Mouse (Mus musculus) thymus, postnatal 4 days (tissue): ENCODE measurements around the gene Rpusd4.

Experiments
- DNase-seq: peaks from one replicate; pipeline ENCODE4 v3.0.0; 2021

The Rpusd4 gene

DNA sequence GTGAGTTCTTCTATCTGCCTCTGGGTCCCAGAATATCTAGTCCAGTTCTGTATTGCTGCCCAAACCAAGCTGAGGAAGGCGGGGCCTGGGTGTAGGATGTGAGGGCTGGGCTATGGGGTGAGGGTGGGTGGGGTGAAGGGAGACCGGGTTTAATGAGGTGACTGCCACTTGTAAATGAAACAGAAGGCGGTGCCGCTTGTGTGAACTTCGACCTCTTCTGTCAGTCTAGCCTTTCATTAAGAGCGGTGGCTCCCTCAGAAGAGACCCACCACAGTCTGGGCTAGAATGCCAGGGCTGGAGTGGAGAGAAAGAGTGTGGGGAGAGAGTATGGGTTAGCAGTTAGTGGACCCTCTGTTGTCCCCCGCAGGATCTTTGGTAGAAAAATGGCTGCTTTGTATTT lies 22.3 kb downstream of the Rpusd4 start:
- no peak for DNase-seq

DNA sequence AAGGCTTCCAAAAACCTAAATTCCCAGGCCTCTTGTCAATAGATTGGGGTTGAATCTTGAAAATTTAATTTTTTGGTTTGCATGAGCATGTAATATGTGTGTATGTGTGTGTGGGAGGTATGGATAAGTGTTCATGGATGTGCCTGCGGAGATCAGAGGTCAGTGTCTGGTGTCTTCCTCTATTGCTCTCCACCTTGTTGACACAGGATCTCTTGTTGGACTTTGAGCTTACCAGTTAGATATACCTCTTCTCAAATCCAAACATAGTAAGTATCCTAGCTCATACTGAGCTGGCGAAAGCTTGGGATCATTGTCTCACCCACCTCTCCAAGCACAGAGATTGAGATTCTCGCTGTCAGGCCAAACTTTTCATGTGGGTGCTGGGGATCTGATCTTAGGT lies 22.8 kb downstream of the Rpusd4 start:
- no peak for DNase-seq

DNA sequence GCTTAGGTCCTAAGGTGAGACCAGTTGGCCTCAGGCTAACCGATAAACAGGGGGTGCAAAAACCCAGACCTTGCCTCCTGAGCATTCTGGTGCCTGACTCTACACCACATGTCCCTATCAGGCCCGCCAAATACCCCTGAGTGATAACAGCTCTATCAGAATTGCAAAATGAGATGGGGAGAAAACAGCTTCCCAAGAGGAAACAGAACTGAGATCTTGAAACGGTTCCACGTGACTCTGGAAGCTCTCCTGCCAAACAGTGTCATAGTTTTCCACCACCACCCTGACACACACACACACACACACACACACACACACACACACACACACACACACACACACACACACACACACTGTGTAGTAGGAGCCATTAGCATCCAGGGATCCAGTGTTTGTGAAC lies 23.3 kb downstream of the Rpusd4 start:
- no peak for DNase-seq

DNA sequence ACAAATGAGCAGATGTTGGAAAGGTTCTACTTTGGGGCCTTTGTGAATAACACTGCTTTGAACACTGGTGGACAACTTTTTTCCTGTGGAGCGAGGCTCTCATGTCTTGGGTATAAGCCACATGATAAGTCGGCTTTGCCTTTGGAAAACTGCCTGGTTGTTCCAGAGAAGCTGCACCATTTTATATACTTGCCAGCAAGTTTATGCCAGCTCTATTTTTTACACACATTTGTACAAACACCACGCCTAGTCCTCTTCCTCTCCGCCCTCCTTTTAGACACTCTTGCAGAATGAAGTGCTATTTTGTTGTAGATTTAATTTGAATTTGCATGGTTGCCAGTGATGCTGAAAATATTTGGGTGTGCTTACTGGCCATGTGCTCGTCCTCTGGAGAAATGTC lies 25.8 kb downstream of the Rpusd4 start:
- DNase-seq = no peak

DNA sequence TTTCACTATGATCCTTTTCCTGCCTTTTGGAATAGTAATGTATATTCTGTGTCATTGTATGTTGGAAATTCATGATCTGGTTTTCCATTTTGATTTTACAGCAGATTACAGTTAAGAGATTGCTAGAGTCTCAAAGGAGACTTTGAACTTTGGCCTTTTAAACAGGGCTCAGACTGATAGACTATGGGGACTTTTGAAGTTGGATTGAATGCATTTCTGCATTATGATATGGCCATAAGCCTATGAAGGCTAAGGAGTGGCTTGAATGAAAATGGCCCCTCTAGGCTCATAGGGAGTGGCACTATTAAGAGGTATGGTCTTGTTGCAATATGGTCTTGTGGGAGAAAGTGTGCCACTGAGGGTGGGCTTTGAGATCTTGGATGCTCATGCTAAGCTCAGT lies 30.1 kb downstream of the Rpusd4 start:
- no peak for DNase-seq

DNA sequence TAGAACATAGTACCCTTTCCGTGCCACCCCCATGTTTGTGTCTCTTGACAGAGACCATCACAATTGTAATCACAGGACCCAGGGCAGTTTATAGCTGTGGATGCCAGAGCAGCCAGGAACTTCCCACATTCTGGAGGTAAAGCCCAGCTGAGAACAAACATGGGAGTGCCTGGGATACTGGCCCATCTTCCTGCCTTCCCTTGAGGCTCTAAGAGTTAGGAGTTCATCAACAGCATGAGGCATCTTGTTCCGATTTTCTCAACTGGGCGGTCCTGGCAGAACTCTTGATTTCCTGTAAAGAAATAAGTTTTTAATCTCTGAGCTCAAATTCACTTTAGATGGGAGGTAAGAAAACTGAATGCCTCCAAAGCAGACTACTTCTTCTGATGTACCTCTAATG lies 34.5 kb downstream of the Rpusd4 start:
- DNase-seq = no peak

DNA sequence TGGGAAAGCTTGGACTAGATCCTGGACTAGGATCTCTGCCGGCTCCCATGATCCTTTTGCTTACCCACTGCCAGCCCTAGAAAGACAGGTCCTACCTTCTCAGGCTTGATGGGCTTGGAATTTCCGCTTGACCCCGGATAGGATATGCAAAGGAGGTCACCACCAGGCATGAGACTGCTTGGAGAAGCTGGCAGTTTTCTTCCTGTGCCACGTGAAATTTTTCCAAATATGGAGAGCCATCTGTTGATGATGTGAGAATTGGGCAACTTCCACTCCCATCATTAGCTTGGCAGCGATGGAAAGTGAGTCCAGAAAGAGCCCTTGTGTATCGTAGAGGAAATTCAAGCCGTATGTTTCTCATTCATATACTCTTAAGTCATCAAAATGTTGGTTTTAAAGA lies 39.8 kb downstream of the Rpusd4 start:
- no peak for DNase-seq

DNA sequence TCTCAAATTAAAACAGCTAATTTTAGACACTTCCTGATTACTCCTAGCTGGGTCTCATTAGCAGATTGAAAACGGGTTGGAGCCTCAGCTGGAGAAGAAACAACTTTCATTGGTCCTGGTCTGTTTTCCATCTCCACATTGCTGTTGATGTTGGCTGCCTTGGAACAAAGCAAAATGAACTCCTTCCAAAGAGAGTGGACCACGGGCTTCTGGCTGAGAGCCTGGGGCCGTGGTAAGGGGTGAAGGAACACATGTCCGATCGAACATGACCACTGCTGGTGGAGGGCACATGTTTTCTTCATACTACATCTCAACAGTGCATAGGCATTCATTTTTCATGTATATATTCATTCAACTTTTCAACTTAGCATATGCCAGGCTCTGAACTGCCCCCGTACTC lies 42.7 kb downstream of the Rpusd4 start:
- DNase-seq = no peak

DNA sequence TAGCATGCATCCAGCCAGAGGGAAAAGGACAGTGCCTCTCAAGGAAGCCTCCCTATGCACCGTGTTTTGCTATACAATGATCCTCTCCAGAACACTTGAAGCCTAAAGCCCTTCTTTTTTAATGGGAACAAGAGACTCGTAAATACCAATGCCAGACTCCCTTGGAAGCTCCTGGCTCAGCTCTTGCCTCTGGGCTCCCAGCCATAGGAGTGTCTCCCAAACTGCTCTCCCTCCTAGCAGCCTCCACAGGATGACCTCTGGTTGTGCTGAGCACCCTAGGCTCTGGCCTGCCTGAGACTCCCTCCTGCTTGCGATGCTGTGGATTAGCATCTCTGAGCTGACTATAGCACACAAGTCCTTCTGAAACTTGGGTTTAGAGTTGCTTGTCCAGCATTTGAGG lies 44.9 kb downstream of the Rpusd4 start:
- DNase-seq = no peak

DNA sequence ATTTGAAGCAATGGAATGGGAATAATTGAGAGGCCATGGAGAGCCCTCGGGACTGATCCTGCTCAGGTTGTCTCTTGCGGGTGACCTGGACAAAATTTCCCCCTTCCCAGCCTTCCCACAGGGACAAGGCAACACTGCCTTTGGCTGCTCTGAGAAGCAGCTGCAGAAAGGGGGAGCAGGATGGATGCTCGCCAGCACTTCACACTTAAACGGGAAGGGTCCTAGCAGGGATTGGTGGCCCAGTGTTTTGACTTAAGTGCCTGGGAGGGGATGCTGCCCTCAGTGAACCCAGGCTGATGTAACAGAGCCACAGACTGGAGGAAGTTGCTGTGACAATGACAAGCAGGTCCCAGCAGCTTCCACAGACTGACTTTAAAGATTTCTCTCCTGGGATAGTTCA lies 45.9 kb downstream of the Rpusd4 start:
- no peak for DNase-seq

DNA sequence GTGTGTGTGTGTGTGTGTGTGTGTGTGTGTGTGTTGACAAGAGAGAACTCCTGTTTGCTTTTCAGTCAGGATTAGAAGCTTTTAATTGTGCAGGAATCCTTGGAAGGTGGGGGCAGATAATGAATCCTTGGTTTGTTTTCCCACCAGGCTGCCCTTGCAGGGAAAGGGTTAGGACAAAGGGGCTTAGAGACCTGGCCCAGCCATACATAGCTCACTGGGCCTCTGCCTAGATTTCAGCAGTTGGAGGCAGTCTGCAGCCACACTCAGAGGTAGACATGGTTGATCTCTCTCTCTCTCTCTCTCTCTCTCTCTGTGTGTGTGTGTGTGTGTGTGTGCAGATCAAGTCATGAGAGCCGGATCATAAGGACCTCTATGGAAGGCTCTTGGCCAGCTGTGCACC lies 46.6 kb downstream of the Rpusd4 start:
- no peak for DNase-seq

DNA sequence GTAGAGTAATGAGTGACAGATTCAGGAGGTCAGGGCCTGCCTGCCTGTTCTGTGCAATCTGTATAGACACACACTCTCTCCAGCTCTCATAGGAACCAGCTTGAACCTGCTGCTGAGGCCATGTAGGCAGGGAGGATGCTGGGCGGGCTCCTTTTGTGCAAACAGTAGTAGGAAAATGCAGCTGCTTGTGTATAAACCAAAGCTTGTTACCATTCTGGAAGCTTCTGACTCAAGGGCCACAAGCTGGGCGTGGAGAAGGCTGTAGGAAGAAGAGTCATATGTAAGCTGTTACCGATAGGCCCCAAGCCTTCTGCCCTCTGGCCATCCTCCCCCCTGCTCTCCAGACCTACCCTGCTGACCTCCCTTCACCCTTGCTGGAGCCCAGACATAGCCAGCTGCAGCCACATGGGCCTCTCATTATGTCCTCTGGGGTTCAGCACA lies 49.1 kb downstream of the Rpusd4 start:
- no peak for DNase-seq

DNA sequence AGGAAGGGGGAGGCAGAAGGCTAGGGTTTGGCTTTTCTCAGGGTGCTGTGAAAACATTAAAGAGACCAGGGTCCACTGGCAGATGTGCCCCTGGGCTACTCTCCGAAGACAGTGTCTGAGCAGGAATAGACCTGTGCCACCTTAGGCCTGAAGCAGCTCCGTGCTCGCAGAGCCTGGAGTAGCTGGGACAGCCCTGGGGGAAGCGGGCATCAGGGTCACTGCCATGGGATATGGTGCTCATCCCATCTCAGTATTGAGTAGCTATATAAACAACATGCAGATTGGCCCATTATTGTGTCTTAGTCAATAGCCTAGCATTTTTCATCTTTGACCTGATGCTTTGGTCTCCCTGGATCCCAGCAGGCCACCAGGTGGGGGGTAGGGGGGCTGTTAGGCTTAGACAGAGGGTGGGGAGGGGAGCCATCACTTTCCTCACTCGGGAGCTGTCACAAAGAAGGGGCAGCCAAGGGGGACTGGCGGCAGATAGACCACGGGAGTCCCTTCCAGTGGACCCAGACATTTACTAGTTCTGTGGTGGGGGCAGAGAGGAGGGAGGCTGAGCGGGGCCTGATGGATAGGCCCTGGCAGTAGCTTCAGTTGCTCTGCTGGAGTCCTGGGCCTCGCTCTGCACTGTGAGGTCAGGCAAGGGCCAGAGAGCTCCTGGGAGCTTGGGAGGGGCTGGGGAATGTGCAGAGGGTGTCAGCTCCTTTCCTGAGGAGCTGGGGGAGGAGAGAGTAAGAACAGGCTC lies 49.7 kb downstream of the Rpusd4 start:
- DNase-seq = no peak

DNA sequence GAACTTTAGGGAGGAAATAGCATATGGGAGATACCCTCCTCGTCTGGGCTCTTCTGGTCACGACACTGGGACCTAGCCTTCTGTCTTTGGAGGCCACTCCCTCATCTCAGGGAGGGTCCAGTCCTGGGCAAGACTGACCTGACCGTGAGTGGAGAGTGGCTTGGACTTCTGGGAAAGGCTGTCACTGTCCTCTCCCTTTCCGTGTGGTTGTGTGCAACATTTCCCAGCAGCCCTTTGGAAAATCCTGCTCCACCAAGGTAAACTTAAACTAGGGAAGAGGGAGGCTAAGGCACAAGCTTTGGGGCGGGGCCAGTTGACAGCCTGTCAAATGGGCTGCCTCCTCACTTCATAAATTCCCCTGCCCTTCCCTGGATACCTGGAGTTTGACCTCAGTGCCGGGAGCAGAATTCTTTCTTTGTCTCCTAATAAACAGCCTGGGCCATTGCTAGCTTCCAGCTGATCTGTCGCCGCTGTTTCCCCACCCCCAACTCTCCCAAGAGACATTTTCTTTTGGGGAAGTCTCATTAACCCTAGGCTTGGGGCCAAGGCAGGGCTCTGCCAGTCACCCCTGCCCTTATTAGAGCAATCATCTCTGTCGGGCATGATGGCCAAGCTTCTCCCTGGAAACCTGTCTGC lies 51.0 kb downstream of the Rpusd4 start:
- DNase-seq = no peak

DNA sequence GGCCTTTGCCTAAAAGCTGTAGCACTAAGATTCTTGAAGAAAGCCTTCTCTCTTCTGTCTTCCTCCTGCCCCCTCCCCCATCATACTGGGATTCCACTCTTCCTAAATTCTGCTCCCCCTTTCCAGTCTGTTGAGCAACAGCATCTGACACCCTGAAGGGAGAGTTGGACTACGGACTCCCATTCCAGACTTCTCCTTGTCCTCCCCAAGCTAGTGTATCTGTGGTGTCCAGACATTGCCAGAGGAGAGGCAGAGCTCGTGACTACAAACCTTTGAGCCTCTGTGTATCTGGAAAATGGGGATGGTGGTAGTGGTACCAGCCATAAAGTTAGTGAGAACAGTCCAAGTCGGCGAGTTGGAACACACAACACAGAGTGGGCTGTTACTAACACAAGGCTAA lies 52.6 kb downstream of the Rpusd4 start:
- no peak for DNase-seq

DNA sequence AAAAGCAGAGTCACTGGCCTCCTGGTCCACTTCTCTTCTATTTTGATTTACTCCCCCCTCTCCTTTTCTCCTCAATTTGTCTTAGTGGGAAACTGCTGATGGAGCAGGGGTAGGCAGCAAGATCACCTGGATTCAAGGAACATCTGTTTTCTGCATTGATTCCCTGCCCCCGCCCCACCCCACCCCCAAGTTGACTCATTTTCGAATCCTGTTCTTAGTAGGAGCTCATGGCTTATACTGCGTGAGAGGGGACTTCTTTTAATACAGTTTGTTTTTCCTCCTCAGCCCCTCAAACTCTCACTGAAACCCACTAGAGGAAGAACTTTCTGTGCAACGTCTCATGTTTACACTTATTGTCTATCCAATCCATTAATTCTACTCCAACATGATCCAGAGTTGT lies 56.3 kb downstream of the Rpusd4 start:
- no peak for DNase-seq

DNA sequence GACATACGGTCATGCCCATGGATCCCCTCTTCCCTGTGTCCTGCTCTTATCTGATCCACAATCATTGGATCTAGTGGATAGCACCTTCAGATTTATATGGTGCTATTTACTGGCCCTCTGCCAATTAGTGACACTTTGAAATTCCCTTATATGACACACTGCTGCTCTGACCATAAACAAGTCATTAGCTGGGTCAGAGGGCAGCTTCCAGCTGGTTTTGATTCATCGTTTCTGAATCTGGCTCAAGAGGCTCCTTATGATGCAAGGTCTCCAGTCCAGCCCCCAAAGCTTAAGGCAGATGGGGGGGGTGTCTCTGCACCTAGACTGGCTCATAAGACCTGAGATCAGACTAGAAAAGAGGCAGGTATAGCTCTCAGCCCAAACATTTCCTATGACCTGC lies 56.9 kb downstream of the Rpusd4 start:
- no peak for DNase-seq

DNA sequence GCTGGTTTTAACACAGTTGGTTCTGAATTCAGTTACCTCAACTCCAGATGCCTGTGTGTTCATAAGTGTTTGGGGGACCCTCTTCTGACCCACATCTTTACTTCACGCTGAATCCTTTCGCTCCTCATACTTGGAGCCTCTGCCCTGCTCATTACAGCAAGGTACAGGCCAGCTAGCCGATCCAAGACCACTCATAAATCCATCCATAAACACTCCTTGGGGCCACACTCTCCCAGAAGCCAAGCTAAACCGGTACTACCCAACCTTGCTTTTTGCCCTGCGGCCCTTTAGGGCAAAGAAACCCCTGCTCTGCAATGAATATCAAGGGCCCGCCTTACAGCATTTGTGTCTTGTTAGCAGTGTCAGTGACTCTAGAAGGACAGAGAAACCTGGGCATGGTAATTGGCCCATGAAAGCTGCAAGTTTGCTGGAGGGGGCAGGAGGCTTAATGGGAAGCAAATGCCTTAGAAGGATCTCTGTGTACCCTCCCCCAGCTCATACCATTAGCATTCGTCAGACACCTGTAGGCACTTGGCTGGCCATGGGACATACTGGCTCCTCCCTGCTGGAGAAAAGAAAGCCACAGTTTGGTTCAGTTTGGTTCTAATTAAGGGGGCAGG lies 59.1 kb downstream of the Rpusd4 start:
- no peak for DNase-seq
